Mouse (Mus musculus) T-cell, adult 2 months (primary cell): ENCODE measurements at regions not wholly inside any gene's neighbourhood (a gene's known extent, or its start where the extent isn't known, plus 50 kb on each side); places are given as distances from the start of the nearest gene placed in this dataset.
"Not testable (repeated sequence)": the region's sequence is repeated elsewhere in the genome, so short reads cannot be mapped to it uniquely, and the experiment has no call there.

Source experiments
- DNase-seq: peaks from one replicate; pipeline ENCODE4 v3.0.0; 2022; ENCODE audit warnings: low spot score

DNA sequence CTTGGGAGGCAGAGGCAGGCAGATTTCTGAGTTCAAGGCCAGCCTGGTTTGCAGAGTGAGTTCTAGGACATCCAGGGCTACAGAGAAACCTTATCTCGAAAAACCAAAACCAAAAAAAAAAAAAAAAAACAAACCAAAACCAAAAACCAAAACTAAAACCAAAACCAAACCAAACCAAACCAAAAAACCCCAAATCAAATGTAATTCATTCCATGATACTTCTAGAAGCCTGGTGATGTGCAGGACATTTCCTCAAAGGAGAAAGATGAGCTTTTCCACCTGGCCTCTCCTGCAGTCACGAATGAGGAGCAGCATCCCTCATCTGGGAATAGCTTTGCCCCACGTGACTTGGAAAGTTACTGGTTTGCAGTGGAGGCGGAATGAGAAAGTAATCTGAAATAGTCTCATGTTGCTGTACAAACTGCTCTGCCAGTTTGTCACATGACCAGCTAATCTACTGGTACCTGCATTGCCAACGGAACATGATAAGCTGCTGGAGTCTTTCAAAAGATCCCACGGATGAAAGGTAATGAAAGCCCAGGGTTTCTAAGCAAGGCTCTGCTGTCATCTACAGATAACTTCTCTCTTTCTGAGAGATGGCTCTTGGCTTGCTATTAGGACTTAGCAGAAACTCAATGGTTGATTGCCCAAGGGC, 127.8 kb upstream of the Max start:
- no peak for DNase-seq

DNA sequence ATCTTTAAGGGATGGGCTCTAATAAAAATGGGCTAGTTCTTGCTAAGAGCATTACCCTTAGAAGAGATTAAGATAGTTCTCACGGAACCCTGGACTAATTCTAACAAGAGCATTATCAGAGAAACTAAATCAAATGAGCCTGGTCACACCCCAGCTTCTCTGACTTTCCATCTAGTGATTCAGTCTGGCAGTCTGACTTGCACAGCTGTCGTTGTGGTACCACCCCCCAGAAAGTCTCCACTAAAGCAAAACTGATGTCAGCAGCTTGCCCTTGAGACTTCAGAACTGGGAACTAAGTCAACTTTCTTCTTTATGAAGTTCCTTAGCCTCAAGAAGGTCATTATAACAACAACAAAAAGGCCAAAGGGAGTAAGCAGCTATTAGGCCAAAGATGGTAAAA, 126.5 kb upstream of the Max start:
- DNase-seq: no peak

DNA sequence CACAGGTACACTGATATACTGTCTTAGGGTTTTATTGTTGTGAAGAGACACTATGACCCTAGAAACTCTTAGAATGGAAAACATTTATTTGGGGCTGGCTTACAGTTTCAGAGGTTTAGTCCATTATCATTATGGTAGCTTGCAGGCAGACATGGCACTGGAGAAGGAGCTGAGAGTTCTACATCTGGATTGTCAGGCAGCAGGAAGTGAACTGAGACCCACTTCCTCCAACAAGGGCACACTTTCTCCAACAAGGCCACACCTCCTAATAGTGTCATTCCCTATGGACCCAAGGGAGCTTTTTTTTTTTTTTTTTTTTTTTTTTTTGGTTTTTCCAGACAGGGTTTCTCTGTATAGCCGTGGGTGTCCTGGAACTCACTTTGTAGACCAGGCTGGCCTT, 124.9 kb upstream of the Max start:
- DNase-seq: not testable (repeated sequence)

DNA sequence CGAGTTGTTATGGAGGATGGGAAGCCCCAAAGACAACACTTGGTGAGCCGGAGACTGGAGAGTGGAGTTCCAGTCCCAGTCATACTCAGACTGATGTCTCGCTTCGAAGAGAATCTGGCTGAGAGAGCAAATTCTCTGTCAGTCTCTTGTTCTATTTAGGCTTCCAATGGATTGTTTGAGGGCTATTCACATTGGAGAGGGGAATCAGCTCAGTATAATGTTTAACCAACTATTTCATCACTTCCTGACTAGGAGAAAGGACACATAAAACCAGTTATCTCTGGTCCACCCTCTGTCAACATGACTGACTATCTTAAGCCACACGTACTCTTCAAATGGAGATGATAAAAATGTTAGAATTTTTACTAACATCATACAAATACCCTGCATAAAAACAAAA, 123.9 kb upstream of the Max start:
- DNase-seq: no peak

DNA sequence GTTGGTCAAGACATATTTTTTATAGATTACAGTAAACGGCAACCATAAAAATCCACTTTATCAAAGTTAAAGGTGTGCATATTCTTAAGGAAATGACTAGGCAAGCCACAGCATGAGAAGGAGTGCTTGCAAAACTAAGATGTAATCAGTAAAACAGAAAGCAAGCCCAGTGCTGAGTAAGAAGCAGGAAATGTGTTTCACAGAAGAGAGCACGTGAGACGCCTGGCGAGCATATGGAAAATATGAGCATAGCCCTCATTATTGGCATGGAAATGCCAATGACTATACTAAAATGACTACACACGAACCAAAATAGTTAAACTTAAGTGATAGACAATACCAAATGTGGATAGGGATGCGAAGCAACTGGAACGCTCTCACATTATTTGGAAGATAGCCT, 123.2 kb upstream of the Max start:
- DNase-seq: peak; percentile 28

DNA sequence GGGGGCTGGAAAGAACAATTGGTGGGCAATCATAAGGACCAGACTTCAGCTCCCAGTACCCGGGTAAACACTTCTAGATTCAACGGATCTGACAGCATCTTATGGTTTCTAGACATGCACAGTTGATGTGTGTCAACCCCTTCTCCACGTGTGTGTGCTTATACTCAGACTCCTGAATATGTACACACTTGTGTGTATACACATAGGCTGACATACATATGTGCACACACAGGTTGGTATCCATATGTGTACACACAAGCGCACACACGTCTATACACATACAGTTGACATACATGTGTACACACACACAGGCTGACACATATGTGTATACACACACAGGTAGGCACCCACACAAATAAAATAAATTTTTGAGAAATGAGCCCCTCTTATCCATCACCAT, 122.7 kb upstream of the Max start:
- DNase-seq: no peak

DNA sequence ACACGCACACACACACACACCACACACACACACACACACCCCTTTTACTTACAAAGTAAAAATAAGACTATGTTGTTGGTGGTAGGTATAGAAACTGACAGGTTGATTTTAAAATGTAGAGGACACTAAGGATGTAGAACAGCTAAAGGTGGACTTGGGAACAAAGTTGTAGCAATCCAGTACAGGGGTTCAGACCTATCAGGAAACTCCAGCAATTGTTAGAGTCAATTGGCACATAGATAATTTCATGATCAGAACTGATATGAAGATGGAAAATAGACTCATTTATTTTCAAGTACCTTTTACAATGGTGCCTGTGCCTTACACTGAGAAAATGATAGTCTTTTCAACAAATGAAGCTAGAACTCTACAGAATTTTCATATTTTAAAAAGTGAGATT, 122.3 kb upstream of the Max start:
- DNase-seq: no peak

DNA sequence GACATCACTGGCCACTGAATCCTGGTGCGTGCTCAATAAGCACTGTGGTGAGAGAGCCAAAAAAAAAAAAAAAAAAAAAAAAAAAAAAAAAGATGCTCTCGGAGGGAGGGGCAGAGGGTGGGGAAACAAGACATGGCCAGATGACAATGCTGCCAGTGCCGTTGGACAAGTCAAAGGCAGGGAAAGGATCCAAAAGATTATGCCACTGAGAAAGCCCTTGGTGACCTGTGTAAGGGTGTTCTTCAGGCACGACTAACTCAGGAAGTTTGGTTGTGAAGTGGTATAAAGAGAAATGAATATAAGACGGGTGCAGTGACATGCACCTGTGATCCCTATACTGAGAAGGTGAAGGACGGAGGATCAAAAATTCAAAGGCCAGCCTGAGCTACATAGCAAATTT, 121.8 kb upstream of the Max start:
- DNase-seq: no peak

DNA sequence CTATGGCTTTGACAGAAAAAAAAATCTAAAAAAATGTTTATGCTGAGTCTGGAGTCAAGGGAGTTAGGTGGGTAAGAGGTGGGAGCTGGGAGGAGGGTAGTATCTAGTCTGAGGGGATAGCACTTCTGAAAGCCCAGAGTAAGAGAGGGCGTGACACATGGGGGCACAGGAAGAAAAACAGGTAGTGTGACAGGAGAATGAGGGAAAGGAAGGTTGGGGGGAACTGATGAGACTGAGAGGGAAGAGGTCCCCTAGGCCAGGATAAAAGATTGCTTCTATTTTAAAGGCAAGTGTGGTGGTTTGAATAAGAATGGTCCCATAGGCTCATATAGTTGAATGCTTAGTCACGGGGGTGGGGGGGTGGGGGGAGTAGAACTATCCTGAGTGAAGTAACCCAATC, 119.8 kb upstream of the Max start:
- no peak for DNase-seq

DNA sequence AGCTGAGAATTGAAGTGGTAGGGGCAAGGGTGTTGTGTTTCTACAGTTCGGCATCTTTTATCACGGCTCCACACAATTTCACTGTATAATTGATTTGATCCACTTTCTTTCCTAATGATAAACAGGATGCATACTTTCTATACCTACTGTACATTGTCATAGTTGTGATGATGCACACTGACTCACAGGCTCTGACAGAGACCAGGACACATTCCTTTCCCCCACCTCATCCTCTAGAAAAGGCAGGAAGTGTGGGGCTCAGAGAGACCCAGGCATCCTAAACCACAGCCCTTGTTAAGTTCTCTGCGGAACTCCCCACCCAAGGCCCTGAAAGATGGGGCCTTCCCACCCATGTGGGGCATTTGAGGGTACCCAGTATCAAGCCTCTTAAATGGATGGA, 117.5 kb upstream of the Max start:
- DNase-seq: no peak

DNA sequence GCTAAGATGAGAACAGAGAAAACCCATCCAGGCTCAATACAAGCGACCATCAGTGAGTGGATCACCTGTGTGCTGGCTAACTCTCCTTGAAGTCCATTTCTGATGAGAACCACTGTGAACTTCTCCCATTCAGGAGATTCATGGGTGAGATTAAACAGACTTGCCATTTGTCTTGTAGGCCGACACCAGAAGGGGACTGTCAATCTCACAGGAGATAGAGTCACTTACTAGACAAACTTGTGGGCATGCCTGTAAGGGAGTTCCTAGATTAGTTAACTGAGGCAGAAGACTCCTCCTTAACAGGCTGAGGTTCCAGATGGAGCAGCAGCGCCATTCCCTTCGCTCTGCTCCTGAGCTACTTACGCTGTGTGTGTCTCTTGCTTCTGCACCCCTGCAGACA, 114.7 kb upstream of the Max start:
- DNase-seq: no peak

DNA sequence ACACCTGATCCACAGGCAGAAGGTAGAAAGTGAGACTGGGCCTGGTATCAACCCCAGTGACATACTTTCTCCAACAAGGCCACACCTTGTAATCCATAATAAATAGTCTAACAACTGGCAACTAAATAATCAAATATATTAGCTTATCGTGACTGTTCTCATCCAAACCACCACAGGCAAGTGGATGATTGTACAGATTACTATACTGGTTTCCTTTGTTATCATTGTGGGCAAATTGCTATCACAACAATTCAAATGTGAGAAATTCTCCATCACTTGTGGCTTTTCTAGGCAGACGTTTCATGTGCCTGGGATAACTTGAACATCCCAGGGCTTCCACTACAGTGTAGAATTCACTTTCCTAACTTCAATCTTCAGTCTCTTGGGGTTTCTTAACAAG, 112.6 kb upstream of the Max start:
- DNase-seq: no peak

DNA sequence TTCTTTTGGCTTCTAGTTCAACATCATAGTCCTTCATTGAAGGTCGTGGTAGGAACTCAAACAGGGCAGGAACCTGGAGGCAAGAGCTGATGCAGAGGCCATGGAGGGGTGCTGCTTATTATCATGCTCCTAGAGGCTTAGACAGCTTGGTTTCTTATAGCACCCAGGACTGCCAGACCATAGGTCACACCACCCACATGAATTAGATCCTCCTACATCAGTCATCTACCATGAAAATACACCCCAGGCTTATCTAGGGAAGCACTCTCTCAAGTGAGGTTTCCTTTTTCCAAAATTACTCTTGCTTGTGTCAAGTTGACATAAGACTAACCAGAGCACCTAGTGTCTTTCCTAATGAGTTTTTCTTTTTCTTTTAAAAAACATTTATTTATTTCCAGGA, 109.7 kb upstream of the Max start:
- DNase-seq: no peak

DNA sequence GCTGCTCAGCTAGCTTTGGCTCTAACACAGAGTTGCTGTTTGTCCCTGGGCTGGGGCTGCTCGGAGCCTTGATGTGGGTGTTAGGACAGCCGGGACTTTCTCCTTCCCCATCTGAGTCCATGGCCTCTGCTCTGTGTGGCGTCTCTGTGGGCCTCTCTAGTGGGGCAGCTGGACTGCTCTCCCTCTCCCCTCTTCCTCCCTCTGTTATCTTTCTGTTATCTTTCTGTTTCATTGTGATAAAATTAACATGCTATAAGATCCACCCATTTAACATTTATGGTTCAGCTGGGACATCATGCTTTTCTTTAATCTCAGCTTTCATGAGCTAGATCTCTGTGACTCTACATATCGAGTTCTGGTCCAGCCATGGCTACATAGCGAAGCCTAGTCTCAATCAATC, 105.9 kb upstream of the Max start:
- no peak for DNase-seq

DNA sequence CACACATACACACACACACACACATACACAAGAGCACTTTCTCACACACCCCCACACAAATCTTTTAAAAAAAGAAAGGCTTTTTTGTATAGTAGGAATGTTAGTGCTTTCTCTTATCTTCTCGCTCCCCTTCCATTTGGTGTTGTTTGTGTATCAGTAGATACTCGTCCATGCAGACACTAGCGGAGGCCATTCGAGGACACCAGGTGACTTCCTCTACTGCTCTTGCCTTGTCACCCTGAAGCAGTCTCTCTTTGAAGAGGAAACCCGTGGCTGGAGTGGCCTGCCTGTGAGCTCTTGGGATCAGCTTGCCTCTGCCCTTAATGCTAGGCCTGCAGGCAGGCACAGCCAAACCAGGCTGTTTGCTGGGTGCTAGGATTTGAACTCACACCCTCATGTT, 105.1 kb upstream of the Max start:
- no peak for DNase-seq

DNA sequence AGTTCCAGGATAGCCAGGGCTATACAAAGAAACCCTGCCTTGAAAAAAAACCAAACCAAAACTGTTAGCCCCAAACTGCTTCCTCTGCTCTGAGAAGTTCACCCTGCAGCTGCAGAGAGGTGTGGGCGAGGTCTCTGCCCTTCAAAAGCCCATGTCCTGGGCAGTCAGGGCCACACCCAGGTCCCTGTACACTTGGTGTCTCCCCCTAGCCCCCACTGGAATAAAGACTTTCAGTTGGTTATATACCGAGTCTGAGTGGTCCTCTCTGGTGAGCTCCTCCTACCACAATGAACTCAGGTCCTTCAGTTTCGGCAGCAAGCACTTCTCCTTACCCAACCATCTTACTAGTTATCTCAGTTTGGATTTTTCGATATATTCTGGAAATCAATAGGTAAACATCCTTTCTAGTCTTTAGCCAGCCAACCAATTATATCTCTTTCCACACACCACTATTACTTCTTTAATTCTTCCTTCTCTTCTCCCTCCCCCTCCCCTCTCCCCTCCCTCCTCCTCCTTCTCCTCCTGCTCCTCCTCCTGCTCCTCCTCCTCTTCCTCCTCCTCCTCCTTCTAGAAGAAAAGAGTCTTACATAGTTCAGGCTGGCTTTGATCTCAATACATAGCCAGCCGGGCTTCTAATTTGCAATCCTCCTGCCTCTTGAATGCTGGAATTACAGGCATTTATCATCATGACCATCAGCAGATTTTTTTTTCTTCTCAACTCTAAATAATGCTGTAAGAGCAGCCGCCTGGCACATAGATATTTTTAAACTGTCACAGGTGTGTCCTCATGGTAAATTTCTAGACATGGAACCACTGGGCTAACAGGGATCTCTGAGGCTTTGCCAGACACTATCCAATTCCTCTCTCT, 103.9 kb upstream of the Max start:
- no peak for DNase-seq

DNA sequence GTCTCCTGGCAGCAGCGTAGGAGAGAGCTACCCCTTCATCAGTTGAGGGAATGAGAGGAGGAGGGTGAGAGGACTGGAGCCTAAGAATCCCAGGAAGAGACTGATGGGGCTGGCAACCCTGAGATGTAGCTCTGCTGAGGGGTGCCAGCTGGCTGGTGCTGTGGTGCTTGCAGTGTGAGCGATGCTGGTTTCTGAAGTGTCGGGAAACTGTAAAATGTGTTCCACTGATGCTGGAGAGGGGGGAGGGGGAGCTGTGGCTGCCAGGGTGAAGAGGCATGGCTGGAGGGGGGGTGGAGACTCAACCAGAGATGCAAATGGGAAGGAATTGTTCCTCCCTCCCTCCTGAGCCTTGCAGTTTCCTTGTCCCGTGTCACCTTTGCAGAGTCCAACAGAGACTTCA, 102.0 kb upstream of the Max start:
- no peak for DNase-seq

DNA sequence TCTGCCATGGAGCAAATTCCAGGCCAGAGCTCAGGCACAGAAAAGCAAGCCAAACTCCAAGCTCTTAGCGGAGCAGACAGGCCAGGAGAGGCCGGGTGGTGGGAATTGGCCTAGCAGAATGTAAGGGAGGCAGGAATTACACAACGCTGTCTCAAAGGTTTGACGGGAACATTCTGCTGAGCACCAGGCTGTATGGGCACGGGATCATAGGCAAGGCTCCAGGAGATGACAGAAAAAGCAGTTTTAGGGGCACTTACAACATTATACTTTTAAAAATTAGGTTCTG, 99.5 kb upstream of the Max start:
- DNase-seq: no peak

DNA sequence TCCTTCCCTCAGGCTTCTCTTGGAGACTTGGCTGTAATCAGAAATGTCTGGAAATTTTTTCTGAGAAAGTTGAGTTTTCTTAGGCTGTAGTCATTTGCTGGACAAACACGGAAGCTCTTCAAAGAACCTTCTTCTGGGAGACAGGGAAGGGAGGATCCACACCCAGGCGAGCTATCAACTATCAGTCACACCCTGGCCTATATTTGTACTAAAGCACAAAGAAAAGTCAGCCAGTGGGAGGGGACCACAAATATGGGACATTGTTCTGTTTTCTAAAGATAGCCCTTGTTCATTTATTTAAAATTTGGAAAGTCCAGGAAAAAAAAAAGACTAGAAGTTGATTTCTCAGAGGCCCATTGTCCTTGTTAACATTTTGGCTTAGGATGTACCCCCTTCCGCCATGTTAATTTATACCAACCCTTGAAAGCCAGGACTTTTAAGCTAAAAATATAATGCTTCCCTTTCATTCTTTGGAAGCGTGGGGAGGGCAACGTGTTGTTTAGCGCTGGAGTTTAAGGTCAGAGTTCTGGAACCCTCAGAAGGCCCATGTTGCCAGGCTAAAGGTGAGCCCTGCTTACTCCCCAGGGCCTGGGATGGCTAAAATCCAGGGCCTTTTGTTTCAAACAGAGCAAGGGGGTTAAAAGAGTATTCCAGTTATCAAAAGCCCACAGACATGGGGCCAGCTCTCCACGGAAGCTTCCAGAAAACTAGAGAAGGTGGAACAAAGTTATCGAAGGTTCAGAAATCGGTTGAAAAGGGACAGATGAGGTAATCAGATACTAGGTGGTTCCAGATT, 99.0 kb upstream of the Max start:
- no peak for DNase-seq

DNA sequence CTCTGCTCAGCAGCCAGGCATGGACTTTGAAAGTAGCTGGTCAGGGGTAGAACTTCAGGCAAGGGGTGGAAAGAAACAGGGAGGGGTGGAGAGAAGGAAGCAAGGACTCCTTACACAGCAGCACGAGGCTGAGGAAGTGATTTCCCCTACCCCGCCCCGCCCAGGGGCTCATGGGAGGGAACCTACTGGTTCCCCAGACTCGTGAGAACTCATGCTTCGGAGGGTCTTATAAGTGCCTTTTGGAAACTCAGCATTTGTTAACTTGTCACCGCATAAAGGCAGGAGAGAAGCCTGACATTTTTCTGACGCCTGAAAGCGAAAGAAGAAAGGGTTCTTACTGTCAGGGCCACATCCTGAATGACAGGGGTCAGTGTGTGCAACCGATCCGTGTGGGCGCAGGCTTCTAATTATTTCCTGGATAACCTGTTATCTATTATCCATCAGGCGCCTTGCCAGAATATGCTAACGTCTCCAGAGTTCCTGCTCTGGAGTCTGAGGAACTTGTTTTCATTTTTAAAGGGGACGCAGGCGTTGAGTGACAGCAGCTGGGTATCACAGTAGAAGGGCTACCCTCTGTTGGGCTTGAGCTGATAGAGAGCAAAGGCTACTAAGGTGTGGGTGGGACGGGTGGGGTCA, 98.2 kb upstream of the Max start:
- peak; percentile 39 for DNase-seq

DNA sequence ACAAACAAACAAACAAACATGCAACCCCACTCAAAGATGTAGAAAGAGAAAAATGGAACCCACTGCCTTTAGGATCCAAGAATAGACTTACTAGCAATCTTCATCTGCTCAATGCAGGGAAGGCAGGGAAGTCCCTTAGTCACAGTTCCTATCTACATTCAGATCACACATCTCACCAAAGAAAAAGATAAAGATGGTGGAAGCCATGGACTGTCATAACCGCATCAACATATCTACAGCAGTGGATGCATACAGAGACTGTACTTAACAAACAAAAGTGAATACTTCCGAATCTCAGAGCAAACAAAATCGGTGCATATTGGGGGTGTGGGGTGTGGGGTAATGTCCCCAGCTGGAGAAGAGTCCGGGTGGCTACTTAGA, 97.7 kb upstream of the Max start:
- no peak for DNase-seq

DNA sequence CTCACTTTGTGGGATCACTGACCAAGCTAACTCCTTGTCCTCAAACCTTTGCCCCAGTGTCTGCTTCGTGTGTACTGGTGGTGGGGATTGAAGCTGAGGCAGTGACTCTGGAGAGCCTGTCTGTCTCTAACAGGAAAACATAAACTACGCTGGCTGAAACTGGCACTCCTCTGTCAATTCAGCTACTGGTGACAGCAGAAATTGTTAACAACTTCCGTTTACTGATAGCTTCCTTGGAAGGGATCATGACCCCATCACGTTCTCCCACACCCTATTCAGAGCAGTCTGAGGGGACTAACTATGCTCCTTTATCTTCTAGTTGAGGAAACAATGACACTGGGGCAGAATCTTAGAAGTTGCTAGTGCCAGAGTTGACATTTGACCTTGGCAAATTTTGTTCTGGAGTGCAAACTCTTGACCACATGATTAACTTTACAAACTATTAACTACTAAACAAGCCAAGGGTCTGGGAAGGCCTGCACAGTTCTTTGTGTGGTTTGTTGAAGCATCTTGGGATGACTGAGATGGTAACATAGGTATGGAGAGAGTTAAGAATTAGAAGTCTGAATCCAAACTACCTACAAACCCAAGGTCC, 96.7 kb upstream of the Max start:
- DNase-seq: no peak
